Mouse (Mus musculus) urinary bladder, postnatal 25 days (tissue): ENCODE measurements around the gene Hopx.
"Not testable (repeated sequence)": the region's sequence is repeated elsewhere in the genome, so short reads cannot be mapped to it uniquely, and the experiment has no call there.

Experiments
- DNase-seq: peaks from one replicate; pipeline ENCODE4 v3.0.0; 2022; ENCODE audit warnings: low spot score

The Hopx gene

GRCm38 (mm10) chr5:77100691-77101090 is 14.2 kb downstream of the Hopx start:
- no peak for DNase-seq

GRCm38 (mm10) chr5:77099997-77100380 is 14.9 kb downstream of the Hopx start:
- no peak for DNase-seq

- DNase-seq: no peak
These were observed 15.5 kb downstream of the Hopx start for GRCm38 (mm10) chr5:77099317-77099996.

GRCm38 (mm10) chr5:77098874-77099273 is 16.0 kb downstream of the Hopx start:
- no peak for DNase-seq

GRCm38 (mm10) chr5:77097686-77098085 is 17.2 kb downstream of the Hopx start:
- DNase-seq: no peak

- not testable (repeated sequence) for DNase-seq
These were observed 18.7 kb downstream of the Hopx start for GRCm38 (mm10) chr5:77096194-77096593.

- DNase-seq: peak; percentile 68
These were observed 20.1 kb downstream of the Hopx start for GRCm38 (mm10) chr5:77094510-77095491.

- no peak for DNase-seq
These were observed 21.0 kb downstream of the Hopx start for GRCm38 (mm10) chr5:77093961-77094360.

GRCm38 (mm10) chr5:77092531-77092930 is 22.4 kb downstream of the Hopx start:
- no peak for DNase-seq

GRCm38 (mm10) chr5:77091923-77092322 is 23.0 kb downstream of the Hopx start:
- DNase-seq: no peak

GRCm38 (mm10) chr5:77090521-77091096 is 24.3 kb downstream of the Hopx start:
- no peak for DNase-seq

GRCm38 (mm10) chr5:77089901-77090300 is 25.0 kb downstream of the Hopx start:
- no peak for DNase-seq

GRCm38 (mm10) chr5:77089294-77089693 is 25.6 kb downstream of the Hopx start:
- DNase-seq: peak; percentile 33

GRCm38 (mm10) chr5:77087122-77087521 is 27.8 kb downstream of the Hopx start:
- DNase-seq: no peak

GRCm38 (mm10) chr5:77086541-77086940 is 28.4 kb downstream of the Hopx start:
- DNase-seq: no peak

GRCm38 (mm10) chr5:77085753-77086450 is 29.0 kb downstream of the Hopx start:
- DNase-seq: no peak

GRCm38 (mm10) chr5:77084418-77084817 is 30.5 kb downstream of the Hopx start:
- DNase-seq: no peak

GRCm38 (mm10) chr5:77082735-77083134 is 32.2 kb downstream of the Hopx start:
- DNase-seq: no peak

GRCm38 (mm10) chr5:77080761-77081160 is 34.2 kb downstream of the Hopx start:
- DNase-seq: no peak

- no peak for DNase-seq
These were observed 39.0 kb downstream of the Hopx start for GRCm38 (mm10) chr5:77075951-77076350.

GRCm38 (mm10) chr5:77074914-77075313 is 40.0 kb downstream of the Hopx start:
- peak; percentile 35 for DNase-seq

- no peak for DNase-seq
These were observed 41.1 kb downstream of the Hopx start for GRCm38 (mm10) chr5:77073794-77074193.
